Mouse (Mus musculus): Measurements from ENCODE around the gene Cbx4.
A peak's percentile ranks its signal among the peaks of the same experiment; 100 is the strongest.

Gene Cbx4

DNA sequence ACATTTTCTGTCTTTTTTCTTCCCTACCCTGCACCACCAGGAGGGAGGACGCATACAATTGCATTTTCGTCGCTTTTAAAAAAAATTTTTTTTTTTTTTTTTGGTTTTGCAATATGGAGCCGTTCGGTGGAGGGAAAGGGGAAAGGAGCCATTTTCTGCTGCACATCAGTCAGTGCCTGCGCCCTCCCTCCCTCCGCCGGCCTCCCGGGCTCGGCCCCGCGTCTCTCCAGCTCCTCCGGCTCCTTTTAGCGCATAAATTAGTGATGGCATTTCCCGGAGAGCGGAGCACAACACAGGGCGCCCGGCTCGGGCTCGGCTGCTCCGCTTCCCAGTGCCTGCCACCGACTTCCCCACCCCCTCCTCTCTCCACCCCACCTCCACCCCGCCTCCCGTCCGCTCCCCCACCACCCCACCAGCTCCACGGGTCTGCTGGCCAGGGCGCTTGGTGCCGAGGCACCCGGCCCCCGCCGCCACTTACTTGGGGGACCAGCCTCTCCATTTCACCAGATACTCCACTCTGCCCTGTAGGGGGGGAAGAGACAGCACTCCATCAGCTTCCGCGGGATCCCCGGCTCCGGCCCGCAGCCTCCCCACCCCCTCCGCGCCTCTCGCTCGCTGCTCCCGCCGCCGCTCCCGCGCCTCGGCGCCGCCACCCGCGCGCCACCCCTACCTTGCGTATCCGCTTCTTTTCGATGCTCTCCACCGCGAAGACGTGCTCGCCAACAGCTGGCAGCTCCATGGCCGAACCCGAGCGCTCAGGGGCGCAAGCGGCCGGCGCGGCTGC is 550 bp downstream of the Cbx4 start:
- DNase-seq (ENCODE audit: extremely low read depth, insufficient read length, low spot score) = peak; percentile 77

DNA sequence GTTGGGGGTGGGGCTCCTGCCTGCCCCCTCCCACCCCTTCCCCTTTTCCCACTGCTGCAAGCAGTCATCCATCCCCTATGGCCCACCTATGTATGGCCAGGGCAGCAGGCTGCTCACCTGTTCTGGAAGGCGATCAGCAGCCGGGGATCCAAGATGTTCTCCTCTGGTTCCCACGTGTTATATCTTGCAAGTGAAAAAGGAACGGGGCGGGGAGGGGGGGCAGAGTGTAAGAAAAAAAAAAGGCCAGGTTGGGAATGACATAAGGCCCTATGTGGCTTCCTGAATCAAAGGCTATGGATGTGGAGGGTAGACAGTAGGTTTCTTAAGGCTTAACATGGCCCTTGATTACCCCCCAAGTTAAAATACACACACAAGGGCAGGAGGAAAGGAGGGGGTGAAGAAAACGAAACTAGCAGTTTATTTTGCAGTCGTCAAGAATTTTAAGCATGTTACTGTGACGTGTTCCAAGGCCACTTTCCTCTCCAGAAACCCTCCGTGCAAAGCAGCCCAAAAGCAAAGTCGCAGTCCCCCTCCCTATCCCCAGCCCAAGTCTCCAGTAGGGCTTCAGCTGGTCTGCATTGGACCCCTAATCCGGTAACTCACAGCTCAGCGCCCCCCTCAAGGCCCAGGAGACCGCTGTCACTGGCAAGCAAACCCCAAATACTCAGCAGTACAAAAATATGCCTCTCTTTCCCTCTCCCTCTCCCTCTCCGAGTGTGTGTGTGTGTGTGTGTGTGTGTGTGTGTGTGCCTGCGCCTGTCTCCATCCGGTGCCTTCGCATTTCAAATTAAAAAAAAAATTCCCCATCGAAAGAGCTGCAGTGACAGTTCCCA is 1.4 kb downstream of the Cbx4 start:
- DNase-seq (ENCODE audit: extremely low read depth, insufficient read length, low spot score) = peak; percentile 54

DNA sequence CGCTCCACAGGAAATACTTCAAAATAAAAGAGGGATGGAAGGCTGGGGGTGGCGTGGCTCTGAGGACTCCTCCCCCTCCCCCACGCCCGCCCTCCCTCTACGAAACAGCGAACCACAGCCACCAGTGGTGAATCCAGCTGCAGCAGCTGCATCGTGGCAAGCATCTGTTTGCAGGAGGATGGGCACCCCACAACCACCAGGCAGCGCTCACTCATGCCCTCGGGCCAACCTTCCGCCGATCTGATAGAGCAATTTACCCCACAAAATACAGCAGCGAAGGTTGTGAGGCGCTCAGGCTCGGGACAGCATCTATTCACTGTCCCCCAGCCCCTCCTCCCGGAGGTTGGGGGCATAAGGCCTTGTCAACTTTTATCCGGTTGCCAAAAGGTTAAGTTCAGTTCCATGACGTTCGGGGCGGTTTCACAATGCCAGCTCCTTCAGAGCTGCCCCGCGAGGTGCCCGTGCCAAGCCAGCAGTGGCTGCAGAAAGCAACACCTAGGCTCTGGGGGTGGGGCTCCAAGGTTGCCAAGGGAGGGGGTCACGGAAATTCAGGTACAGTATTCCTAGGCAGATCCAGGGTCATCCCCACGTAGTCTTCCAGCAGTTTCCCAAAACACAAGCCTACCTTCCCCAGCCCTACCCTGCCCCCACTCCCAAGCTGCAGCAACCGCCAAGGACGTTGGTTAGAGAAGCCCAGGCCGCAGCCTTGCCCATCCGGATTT is 2.1 kb downstream of the Cbx4 start:
- DNase-seq (ENCODE audit: extremely low read depth, insufficient read length, low spot score) = peak; percentile 84

DNA sequence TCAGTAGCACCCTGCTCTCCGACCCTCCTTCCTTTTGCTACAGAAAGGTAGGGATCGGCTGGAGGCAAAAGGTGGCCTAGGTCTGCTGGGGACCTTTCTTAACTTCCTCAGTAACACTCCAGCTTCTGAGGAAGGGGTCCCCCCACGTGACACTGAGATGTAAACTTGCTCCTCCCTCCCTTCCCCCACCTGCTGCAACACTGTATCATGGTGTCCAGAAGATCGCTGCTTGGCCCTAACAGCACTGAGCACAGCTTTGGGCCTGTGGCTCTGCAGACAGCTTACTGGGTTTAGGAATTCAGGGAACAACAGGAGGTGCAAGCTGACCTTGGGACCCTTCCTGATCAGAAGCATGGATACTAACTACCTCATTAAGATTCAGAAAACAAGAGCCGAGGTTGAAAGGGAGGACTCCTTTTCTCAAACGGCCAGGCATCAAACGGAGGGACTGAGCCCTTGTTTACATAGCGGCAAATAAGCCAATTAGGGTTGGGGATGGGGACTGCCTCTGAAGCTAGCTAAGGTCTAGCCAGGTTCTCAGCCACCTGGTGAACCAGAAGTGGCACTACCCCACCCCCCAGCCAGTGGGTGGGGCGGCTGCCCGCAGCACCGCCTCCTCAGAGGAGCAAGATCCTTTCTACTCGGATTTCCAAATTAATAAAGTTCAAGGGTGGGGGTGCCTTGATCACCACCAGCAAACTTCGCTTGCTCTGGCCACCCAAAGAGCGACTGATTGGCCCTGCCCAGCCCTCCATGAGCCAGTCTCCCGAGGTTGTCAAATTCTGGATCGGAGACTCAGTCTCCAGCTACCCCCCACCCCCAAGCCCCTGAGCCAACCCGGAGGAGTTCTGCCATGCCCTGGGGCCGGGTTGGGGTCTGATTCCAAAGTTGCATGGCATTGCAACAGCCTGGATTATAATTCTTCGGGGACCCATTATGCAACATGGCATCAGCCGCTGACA is 3.1 kb downstream of the Cbx4 start:
- DNase-seq (ENCODE audit: extremely low read depth, insufficient read length, low spot score) = no peak

DNA sequence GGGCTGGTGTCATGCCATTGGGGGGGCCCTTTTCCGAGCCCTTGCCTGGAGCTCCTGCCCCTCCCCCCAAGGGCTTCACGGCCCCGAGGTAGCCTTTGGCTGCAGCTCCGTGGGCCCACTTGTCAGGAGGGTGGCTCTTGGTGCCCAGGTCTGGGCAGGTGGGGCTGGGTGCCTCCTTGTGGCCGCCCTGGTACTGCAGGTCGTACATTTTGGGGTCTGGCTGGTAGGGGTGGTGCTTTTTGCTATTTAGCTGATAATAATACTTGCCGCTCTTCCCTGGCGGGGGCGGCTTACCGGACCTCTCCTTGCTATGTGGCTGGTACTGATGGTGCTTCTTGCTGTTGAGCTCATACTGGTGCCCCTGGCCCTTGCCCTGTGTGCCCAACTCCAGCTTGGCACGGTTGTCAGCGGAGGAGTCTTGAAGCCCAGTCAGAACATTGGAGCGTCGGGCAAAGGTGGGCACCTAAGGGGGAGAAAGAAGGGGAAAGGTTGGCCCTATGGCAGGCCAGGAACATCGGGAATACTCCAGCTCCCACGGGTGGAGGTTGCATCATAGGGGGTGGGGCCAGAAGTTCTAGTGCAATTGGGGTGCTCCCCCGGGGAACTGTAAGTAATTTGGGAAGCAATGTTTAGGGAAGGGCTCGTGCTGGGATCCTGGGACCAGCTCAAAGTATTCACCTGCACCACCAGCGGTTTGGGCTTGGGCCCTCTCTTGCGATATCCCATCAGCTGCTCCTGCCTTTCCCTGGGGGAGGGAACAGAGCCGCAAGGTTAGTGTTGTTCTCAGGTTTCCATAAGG is 4.0 kb downstream of the Cbx4 start:
- DNase-seq (ENCODE audit: extremely low read depth, insufficient read length, low spot score) = peak; percentile 53

DNA sequence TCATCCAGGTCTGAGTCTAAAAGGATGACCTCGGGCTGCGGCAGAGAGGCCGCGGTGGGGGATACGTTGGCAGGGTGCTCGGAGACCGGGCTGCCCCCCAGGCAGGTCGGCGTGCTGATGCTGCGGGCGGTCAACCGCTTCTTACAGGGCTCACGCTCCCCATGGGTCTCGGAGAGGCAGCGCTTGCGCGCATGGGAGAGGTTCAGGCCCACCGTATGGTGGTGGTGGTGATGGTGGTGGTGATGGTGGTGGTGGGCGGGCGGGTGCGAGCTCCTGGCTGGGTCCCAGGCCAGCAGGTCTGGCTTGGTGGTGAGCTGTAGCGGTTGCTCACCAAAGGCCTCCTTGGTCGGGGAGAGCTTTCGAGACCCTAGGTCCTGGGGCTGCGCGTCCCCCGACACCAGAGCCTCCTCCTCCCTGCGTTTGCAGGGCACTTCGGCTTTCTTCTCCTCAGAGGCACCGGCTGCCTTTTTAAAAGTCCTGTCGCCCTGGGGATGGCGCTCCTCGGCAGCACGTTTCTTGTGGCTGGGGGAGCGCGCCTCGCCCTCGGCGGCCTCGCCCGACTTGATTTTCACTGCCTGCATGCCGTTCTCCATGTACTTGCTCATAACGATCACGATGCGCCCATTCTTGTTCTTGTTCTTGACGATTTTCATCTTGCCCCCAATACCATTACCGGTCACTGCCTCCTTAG is 4.7 kb downstream of the Cbx4 start:
- DNase-seq (ENCODE audit: extremely low read depth, insufficient read length, low spot score) = no peak

DNA sequence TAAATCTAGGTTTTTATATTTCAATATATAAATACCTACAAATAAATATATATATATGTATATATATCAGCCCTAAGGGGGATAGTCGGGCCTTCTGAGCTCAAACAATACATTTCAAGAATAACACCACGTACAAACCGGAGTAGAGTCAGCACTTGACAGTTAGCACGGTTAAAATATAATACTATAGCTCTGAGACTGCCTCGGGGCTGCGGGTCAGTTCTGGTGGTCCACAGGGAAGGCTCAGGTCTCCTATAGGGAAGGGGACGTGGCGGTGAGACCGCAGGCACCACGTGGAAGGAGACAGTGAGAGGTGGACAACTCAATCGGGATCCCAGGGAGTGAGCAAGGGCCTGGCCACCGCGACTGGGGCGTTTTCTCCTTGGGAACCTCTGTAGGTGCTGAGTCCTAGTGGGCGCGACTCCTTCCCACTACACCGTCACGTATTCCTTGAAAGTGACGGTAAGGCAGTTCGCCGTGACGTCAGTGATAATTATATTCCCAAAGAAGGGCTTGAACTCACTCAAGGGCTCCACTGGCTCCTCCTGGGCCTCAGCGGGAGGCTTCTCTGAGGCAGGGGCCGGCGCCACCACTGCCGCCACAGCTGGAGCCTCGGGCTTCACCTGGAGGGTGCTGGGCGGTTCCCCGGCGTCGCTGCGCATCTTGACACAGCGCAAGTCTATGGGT is 5.4 kb downstream of the Cbx4 start:
- no peak for DNase-seq (ENCODE audit: extremely low read depth, insufficient read length, low spot score)

DNA sequence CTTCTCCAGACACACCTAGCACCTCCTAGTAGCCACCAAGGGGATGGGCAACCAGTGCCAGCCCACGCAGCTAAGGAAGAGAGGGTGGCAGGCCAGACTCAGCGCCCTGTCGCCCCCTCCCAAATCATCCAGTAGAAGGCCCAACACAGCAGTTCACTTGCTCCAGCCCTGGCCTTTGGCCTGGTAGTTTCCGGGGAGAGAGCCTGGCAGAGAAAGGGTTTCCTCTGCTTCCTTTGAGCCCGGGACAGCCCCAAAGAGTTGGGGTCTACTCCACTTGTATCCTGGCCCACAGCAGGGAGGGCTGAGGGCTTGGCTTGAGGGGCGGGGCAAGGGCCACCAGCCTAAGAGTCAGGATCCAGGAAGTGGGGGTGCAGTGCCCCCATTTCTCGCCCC is 6.6 kb downstream of the Cbx4 start:
- DNase-seq (ENCODE audit: extremely low read depth, insufficient read length, low spot score) = no peak

DNA sequence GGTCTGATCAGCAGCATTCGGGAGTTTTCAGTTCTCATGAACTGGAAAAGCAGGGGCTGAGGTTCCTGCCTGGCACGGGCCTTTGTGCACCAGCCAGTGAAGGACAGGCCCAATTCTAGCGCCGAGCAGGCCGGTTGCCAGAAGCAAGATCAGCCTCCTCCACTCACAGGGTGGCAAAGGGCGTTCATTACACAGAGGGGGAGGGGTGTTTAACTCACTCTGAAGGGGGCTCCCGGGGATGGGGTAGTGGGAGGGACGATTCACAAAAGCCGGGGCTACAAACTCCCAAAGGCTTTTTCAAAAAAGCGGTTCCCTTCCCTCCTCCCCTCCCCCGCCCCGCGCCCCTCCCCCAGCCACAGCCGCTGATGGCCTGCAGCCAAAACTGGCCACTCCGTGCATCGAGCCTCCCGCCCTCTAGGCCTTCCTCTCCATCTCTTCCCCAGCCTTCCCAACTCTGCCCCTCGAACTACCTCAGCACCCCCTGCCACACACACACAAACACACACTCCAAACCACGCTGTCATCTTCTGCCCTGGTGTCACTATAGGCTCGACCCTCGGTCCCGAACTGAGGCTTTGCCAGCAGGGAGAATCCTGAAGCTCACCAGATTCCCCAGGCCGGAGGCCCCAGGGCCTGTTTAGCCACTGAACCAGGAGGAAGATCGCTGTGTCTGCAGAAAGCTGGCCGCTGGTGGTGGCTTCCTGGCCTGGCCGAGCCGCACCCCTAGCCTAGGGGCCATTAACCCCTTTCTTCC is 7.2 kb downstream of the Cbx4 start:
- DNase-seq (ENCODE audit: extremely low read depth, insufficient read length, low spot score) = peak; percentile 57

DNA sequence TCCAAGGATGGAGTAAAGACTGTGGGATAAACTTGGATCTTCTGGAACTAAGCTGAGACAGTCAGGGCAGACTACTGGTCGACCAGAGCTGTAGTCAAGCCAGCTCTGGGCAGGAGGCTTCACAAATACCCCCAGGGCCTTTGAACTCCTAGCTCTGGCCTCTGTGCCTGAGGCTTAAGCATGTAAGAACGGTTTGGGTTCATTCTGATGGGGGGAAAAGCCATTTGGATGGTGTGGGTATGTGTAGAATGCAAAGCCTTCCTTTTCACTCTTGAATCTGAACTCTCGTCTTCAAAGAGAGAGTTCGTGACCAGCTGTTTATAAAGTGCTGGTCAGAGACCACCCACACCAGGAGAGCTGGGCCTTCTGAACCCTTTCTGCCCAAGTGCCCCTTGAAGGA is 8.3 kb downstream of the Cbx4 start:
- no peak for DNase-seq (ENCODE audit: extremely low read depth, insufficient read length, low spot score)

DNA sequence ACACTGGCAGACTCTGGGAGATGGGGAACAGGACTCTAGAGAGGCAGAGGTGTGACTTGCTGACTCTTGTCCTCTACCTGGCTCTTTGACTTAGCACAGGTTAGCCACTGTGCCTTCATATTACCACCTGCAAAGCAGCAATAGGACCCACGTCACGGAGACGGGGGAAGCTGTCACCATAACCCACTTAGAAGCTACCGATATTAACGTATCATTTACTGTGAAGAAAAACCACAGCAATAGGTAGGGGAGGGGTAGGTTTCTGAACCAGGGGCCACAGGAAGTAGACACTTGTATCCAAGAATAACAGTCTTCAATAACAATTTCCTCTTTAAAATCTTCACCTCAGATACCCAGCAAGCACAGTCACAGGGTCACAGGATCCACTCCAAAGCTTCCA is 10.2 kb downstream of the Cbx4 start:
- DNase-seq (ENCODE audit: extremely low read depth, insufficient read length, low spot score) = no peak

DNA sequence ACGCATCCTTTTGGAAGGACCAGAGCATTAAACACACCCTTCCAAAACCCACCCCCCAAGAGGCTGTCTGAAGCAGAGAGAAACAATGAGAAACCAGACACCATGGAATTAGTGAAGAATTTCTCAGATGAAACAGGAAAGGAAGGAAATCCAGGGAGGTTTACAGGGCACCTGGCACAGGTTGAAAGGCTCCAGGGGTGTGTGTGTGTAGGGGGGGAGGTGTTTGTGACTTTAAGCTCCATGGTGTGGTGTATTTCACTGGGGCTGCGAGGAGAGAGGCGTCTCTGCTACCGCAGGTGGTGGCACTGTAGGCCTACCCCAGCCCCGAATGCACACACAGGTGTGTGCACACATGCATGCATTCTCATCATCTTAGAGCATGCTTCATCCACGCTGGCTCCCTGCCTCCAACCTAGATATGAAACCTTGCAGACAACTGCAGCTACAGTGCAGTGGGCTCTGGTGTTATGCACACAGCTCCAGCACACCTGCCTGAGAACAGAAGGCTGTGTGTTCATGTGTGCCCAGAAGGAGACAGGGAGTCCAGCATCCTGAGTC is 12.1 kb downstream of the Cbx4 start:
- DNase-seq (ENCODE audit: extremely low read depth, insufficient read length, low spot score) = no peak

DNA sequence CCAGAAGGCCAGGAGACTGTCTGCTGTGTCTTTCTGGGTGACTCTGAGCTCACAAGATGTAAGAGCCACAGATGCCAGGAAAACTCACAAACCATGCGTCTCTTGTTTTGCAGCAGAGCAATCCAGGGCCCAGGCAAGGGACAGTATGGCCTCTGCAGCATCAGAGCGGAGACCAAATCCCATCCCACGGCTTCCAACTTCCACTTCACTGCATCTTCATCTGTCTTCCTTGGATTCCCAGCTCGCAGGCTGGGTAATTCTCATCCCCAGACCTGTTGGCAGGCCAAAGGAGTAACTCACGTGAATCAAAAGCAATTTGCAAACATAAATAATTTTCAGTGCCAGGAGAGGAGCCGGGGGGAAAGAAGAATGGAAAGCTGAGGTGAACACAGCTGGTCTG is 13.0 kb downstream of the Cbx4 start:
- DNase-seq (ENCODE audit: extremely low read depth, insufficient read length, low spot score) = no peak

DNA sequence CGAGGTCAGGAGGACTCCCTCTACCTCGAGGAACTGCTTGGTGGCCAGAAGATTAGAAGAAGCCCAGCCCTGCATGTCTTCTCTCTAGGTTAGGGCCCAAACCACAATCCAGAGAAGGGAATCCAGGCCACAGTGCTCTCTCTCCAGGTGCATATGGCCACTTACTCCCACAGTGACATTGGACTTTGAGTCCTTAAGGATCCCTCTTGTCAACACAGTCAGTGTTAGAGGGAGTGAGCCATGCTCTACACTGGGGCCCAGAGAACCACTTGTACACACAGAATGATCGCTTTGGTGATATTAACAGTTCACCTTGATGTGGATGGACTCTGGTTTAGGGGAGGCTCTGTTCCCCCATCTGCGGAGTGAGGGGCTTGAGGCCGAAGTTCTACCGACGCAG is 13.8 kb downstream of the Cbx4 start:
- DNase-seq (ENCODE audit: extremely low read depth, insufficient read length, low spot score) = no peak

DNA sequence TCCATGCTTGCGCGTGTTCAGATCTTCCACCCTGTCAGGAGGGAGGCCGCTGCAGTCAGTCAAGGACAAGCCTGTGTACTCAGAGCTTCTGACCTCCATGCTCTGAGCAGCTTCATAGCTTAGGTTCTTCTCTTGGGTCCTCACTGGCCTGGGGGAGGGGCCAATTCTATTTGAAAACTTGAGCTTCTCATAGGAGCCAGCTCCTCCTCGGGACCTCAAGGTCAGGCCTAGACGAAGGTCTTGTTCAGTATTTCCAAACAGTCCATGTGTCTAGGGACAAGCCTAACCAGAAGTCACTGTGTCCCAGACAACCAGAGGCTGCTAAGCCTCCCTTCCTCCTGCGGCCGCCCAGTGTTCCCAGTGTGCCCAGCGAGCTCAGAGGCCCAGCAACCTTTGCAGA is 19.2 kb downstream of the Cbx4 start:
- DNase-seq (ENCODE audit: extremely low read depth, insufficient read length, low spot score) = no peak

DNA sequence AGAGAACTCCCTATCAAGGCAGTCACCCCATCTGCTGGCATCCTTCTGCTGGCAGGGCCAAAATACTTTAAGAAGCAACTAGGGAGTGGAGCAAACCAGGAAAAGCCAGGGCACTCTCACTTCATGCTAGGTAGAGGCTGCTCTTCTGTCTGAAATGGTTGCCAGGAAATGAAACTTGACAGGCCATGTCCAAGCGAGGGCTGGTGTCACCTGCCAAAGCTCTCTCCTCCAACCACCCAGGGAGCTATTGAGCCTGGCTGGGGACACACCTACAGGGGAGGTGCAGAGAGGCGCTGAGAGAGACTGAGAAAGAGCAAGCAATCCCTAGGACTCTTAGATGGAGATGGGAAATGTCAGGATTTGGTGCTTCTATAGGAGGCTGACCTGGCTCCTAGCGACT is 26.8 kb downstream of the Cbx4 start:
- DNase-seq (ENCODE audit: extremely low read depth, insufficient read length, low spot score) = no peak

All from 3134 (cell line).